Mouse (Mus musculus) gastrocnemius, adult 18-20 months (tissue): Measurements from ENCODE around the gene Xkr8. TPM values are rescaled to one million over a fixed set of nuclear protein-coding genes. Genes with fewer than 3 reads are reported as not detected.
A peak's percentile ranks its signal among the peaks of the same experiment; 100 is the strongest.
"Not testable (repeated sequence)": the region's sequence is repeated elsewhere in the genome, so short reads cannot be mapped to it uniquely, and the experiment has no call there.

ENCODE experiments used
- DNase-seq: peaks from one replicate; pipeline ENCODE4 v3.0.0; 2021; ENCODE audit warnings: low spot score
- total RNA-seq, 2 experiments: library from RNA; stranded (reverse); gene quantifications; 2 replicates each; pipeline ENCODE4 v1.2.3; 2021

Gene Xkr8
- total RNA-seq, 2 experiments from 2014 or later: 0.95 to 1.3 TPM

GRCm38 (mm10) chr4:132741491-132741890, 9.1 kb upstream of the Xkr8 start:
- no peak for DNase-seq

- DNase-seq: not testable (repeated sequence)
Measured at GRCm38 (mm10) chr4:132737154-132737553, 4.8 kb upstream of the Xkr8 start.

DNA sequence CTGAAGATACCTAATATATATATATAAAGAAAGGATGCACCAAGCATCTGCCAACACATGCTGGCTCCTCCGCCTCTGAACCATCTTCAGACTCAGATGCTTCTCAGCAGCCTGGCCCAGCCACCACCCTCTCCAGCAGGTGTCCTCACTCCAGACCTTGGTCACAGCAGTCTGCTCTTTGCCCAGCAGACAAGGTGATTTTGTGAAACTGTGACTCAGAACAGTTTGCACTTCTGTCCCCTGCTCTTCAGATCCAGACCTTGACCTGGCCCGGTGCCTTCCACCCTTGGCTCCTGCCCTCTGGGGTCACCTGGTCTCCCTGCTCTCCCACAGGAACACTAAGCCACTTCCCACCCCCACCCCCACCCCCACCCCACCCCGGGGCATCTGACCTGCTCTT, 3.5 kb upstream of the Xkr8 start:
- DNase-seq: no peak

GRCm38 (mm10) chr4:132735389-132735788, 3.0 kb upstream of the Xkr8 start:
- DNase-seq: no peak

DNA sequence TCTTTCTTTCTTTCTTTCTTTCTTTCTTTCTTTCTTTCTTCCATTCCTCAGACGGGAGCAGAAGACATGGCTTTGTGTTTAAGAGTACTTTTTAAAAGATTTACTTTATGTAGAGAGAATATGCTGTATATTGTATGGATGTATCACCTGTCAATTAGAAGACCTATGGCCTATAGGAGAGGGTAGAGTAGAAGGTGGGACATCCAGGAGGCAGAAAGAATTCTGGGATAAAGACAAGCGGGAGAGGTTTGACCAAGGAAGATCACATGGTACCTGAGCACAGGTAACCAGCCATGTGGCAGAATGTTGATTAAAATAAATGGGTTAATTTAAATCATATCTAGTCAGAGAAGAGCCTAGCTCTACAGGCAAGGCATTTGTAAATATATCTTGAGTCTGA, 2.4 kb upstream of the Xkr8 start:
- no peak for DNase-seq

GRCm38 (mm10) chr4:132733071-132733770, 875 bp upstream of the Xkr8 start:
- no peak for DNase-seq

GRCm38 (mm10) chr4:132731616-132732015, 730 bp downstream of the Xkr8 start:
- DNase-seq: no peak

DNA sequence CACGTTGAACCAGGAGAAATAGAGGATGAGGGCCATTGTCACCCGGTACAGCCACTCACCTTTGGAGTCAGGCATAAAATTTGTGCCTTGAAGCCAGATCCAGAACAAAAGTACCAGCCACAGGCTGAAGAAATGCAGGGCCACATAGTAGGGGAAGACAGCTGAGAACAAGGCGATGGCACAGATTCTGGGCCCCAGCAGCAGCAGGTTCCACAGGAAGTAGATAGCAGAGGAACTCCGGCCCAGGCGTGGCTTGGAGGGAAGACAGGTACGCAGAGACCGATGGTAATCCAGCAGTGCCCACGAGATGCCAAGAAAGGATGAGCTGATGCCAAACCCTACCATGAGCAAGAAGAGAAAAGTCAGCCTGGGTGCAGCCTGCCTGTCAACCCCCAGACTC, 4.1 kb downstream of the Xkr8 start:
- DNase-seq: no peak

DNA sequence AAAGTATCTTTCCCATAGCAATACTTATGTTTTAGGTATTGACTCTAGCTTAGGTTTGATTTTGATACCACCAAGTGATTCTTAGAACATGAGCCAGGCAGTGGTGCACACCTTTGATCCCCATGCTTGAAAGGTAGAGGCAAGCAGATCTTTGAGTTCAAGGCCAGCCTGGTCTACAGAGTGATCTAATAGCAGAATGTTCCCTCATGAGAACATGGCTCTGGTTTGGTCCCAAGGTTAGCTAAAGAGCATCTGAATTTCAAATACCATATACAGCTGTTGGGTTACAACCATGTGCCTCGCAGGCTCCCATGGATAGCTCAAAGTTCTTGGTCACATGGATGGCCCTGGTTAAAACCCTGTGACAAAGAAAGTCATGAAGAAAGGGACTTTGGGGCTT, 14.1 kb downstream of the Xkr8 start:
- no peak for DNase-seq

DNA sequence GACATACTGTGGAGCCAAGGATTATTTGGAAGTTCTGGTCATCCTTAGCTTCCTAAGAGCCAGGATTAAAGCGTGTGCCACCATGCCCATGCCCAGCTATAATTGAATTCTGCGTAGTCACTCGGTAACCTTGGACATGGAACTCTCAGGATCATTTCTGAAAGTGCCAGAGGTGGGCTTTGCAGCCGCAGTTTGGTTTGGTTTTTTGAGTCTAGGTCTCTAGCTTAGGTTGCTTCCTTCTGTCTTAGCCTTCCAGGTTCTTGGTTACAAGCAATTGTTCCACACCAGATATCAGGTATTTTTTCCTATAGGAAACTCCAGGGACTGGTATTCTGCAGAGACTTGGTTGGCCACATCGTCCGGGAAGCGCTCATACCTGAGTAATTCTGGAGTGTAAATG, 19.2 kb downstream of the Xkr8 start:
- DNase-seq: no peak

GRCm38 (mm10) chr4:132706885-132707284, 25.5 kb downstream of the Xkr8 start:
- DNase-seq: no peak

GRCm38 (mm10) chr4:132702076-132702475, 30.3 kb downstream of the Xkr8 start:
- no peak for DNase-seq

GRCm38 (mm10) chr4:132693366-132693765, 39.0 kb downstream of the Xkr8 start:
- no peak for DNase-seq

GRCm38 (mm10) chr4:132689634-132690033, 42.7 kb downstream of the Xkr8 start:
- DNase-seq: no peak

DNA sequence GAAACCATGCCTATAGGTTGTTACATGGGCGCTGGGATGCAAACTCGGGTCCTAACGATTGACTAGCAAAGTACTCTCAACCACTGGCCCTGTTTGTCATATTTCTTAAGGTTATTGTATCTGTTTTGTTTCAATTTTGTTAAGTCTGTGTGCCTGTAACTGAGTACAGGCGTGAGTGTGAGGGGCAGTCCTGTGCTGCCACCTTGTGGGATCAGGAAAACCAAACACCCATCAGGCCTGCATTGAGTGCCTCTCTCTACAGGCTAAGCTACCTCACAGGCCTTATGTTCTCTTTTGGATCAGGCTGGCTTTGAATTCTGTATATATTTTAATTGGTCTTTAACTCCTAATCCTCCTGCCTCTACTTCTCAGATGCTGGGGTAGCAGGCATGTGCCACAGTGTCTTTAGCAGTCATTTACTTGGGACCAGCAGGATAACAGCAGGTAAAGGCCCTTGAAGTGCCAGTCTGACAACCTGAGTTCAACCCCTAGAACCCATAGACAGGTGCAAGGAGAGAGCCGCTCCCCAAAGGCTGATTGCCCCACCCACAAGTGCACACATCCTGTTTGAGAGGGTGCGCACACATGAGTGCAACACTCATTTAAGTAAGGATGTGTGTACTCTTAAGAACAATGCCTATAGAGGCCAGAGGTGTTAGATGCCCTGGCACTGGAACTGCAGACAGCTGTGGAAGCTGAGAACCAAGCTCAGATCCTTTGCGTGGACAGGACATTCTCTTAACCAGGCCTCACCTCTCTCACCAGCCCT, 55.4 kb downstream of the Xkr8 start:
- DNase-seq: peak; percentile 16

Other genes with a start within 250 kb of the Xkr8 start
- 1 to 10 TPM; 2.1 to 2.5 TPM for gene Sesn2, start 222.0 kb downstream of the Xkr8 start, total RNA-seq
- 10 to 100 TPM; 55.5 to 59.0 TPM for gene Atpif1, start 198.9 kb downstream of the Xkr8 start, total RNA-seq
- gene Dnajc8, start 197.0 kb downstream of the Xkr8 start, total RNA-seq: 10 to 100 TPM; 53.7 to 63.2 TPM
- gene Ptafr, start 168.5 kb downstream of the Xkr8 start, total RNA-seq: 1 to 10 TPM in 1 of 2 experiments, under 1 TPM in 1; 0.39 to 1.1 TPM
- gene Eya3, start 93.6 kb downstream of the Xkr8 start, total RNA-seq: 10 to 100 TPM; 11.7 to 13.4 TPM
- gene Smpdl3b, start 24.7 kb upstream of the Xkr8 start, total RNA-seq: 1 to 10 TPM in 1 of 2 experiments, under 1 TPM in 1; 0.48 to 1.2 TPM
- 10 to 100 TPM; 14.4 to 16.3 TPM for gene Rpa2, start 35.8 kb upstream of the Xkr8 start, total RNA-seq
- under 1 TPM; 0.41 to 0.85 TPM for gene Themis2, start 63.8 kb upstream of the Xkr8 start, total RNA-seq
- gene Ppp1r8, start 110.6 kb upstream of the Xkr8 start, total RNA-seq: 10 to 100 TPM; 14.6 to 15.7 TPM
- gene Stx12, start 152.0 kb upstream of the Xkr8 start, total RNA-seq: 10 to 100 TPM; 24.6 to 26.5 TPM
- 10 to 100 TPM; 23.5 to 23.9 TPM for gene Fam76a, start 190.0 kb upstream of the Xkr8 start, total RNA-seq
- gene Fgr, start 241.5 kb upstream of the Xkr8 start, total RNA-seq: under 1 TPM; 0.09 to 0.14 TPM